Mouse (Mus musculus): ENCODE results near the gene Sgms2.
"Not testable (repeated sequence)": the region's sequence is repeated elsewhere in the genome, so short reads cannot be mapped to it uniquely, and the experiment has no call there.

Sgms2 gene

GRCm38 (mm10) chr3:131357643-131358042 is 133.6 kb downstream of the Sgms2 start:
- DNase-seq: no peak

DNA sequence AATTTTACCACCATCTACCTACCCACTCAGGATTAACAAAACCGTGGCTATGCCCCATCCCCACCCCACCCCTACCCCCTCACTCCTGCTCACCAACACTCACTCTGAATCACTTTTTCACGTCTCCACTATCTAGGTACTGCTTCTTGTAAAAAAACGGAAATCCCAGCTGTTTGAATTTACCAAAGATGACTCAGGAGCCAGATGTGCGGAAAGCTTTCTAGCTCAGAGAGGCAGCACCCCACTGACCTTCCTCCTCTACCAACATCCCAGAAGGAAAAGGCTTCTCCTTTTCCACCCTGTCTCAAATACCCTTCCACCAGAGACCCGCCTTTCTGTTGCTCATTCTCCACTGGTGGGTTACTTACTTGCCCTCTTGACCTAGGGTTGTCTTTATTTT is 135.2 kb downstream of the Sgms2 start:
- no peak for DNase-seq

- DNase-seq: no peak
Observed at GRCm38 (mm10) chr3:131350539-131350938, 140.7 kb downstream of the Sgms2 start.

- no peak for DNase-seq
Observed at GRCm38 (mm10) chr3:131349013-131349412, 142.2 kb downstream of the Sgms2 start.

DNA sequence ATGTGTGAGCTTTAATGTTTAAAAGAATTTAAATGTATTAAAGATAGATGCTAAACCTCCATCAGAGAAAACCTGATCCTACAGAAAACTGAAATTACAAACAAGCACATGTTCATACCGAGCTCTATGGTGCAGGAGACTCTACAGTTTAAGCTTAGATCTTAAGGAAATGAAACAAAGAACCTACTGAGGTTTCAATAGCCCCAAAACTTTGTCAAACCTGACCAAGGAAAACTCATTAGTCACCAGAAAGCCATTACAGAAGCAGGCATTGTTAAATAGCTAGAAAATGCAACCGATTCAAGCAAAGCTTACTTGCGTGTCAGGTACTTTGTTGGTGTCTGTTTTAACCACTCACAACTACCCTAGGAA is 142.6 kb downstream of the Sgms2 start:
- DNase-seq: no peak

DNA sequence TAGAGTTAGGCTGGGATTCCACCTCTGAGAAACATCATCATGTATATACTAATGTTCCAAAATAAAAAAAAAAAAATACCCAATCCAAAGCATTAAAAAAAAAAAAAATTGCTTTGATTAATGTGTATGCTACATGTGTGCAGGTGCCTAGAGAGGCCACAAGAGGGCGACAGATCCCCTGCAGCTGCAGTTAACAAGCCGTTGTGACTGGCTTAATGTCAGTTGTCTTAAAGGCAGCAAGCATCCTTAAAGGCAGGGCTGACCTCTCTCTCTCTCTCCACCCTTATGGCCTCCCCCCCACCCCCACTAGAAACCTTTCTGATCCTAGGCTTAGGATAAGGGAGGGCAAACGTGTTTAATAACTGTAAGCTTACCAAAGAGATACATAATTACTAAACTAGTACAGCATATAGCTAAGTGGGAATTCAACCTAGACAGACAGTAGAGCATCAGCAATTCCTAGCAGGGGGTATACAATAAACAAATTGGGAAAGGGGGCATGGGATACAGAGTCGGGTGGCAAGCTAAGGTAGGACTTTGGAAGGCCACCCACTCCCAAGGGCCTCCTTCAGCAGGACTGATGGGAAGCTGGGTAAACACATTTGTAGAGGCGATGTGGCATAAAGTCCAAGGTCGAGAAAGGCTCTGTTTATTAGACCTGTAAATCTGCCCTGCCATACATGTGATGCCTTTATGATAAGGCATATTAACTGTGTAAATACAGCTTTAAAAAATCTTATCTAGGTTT is 143.2 kb downstream of the Sgms2 start:
- no peak for DNase-seq

GRCm38 (mm10) chr3:131345903-131346302 is 145.3 kb downstream of the Sgms2 start:
- no peak for DNase-seq

DNA sequence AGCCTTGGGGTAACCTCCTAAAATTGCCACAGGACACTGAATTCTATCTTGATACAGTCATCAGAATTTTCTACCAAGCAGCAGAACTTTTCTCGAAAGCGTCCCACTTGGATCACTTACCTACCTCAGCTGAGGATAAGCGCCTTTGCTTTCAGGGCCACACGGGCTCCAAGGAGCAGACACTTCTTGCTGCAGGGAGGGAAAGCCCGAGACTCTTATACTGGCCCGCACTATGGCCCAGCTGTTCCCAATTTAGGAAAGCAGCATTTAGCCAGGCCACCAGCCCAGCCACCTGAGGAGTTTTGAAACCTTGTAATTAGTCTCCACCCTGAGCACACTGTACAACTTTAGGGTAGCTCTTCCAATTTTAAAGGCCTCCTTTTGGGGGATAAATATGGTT is 147.9 kb downstream of the Sgms2 start:
- DNase-seq: no peak

DNA sequence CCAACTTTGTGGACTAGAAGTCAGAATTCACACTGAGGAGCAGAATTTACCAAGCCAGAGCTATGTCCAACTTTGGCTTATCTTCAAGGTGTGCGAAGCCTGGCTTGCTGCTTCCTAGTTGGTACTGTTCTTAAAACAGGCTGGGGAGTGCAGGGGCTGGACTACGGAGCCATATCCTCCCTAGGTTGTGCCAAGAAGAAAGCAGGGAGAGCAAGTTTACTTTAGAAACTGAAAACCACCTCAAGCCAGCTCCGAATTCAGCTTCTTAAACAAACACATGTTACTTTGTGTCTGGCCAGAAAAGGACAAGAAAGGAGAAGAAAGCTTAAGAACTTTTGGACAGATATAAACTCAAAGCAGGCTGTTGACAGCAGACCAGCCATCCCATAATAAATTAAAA is 150.3 kb downstream of the Sgms2 start:
- DNase-seq: no peak

DNA sequence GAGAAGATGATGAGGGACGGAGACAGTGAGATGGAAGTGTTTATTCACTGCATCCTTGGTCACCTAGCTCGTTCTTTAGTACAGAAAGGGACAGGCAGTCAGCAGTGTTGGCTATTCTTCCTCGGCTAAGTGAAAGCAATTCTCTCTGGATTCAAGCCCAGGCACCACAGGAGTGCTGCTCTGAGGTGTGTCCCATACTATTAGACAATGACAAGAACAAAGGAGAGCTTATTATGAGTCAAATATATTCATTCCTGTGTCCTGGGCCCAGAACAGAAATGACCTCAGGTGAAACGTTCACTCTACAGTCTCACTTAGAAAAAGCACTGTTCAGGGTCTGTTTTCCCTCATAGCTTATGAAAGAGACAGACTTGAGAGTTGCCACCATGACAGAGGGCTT is 151.9 kb downstream of the Sgms2 start:
- no peak for DNase-seq

- not testable (repeated sequence) for DNase-seq
Observed at GRCm38 (mm10) chr3:131337749-131338148, 153.5 kb downstream of the Sgms2 start.

DNA sequence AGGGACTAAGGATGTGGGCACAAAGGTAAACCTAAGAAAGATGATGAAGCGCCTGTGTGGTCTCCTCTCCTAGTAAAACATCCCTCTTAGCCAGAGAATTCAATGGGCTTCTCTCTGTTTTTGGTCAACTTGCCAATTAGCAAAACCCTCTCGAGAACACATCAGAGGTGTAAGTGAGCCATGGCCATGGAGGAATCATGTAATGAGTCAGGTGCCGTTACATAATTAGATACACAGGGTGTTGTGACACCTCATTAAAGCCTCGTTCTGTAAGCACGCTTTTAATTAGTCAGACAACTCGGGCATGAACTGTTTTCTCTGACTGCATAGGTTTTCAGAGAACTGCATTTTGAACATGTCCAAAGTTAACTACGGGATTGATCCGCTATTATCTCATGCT is 154.6 kb downstream of the Sgms2 start:
- no peak for DNase-seq

- DNase-seq: no peak
Observed at GRCm38 (mm10) chr3:131335117-131335547, 156.1 kb downstream of the Sgms2 start.

DNA sequence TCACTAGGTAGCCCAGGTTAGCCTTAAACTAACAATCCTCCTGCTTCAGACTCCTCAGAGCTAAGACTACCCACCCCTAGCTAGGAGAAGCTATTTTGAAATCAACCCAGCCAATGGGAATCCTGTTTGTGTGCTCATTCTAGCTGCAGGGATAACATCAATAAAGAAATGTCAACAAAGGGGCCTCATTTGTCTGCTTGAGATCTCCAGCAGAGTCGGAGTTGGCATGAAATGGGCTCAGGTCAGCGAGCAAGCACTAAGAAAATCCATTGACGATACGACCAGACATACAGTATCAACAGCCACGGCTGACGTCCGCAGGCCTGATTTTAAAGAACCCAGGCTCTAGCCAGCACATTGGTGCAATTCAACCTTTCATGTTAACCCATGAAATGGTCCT is 164.0 kb downstream of the Sgms2 start:
- no peak for DNase-seq

DNA sequence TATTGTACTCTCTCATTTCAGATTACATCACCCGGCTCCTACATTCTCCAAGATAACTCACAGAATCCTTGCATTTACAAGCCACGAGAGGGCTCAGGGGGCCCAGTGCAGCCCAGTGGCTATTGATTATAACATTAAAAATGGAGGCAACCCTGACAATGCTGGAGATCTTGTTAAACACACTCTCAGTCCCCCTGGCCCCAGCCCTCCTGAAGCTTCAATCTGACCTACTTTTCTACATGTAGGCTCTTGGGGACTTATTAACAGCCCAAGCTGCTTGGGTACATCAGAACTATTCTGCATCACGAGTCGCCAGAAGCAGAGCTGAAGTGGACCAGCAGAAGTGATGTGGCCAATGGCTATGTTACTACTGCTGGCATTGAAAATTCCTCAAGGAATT is 164.6 kb downstream of the Sgms2 start:
- DNase-seq: no peak

DNA sequence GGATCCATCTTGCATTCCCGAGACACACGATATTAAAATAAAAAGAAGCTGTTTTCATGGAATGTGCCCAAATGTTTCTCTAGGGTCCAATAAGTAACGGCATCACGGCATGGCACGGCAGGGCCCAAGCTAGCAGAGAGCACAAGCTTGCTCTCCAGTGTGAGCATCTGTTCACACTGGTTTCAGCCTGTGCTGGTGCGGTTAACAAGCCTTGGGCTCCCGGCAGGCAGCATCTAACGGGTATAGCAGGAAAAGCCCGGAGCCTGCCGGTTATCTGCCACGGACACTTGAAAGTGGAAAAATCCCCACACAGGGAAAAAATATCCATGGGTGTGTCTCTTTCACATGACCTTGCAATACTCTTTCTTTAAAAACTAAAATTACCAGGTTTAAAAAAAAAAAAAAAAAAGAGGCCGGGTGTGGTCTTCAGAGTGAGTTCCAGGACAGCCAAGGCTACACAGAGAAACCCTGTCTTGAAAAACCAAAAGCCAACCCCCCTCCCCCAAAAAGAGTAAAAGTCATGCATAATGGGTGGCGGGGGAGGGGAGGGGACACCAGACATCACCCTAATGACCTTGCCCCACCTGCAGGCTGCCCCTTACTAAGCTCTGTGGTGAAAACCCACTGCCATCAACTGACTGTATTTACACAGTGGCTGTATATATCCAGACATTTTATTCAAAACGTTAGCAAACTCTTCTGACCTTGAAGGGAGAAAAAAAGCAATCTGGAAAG is 169.0 kb downstream of the Sgms2 start:
- DNase-seq: no peak

DNA sequence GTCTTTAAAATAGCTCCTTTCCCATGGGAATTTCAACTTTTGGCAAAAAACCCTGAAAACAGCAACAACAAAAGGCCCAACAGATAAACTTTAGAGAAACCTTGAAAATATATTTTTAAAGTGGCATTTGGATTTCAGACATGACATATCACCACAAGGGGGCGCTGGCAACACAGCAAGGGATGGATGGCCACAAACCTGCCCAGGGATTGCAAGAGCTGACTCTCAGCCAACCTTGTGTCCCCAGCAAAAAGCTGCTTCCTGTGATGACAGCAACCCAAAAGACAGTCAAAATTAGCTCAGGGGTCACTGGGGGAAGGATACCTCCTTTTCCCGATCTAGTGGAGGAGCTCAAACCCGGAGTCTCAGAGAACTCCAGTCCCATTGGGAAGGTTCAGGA is 171.0 kb downstream of the Sgms2 start:
- DNase-seq: peak; percentile 96

DNA sequence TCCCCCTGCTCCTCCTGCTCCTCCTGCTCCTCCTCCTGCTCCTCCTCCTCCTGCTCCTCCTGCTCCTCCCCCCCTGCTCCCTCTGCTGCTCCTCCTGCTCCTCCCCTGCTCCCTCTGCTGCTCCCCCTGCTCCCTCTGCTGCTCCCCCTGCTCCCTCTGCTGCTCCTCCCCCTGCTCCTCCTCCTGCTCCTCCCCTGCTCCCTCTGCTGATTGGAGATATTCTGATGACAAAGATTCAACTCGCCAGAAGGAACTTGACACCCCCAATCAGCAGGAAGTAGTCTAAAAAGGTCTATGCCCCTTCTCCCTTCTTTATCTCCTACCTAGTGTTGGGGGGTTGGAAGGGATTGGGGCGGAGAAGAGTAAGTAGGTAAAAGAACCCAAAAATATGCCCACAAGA is 173.0 kb downstream of the Sgms2 start:
- DNase-seq: no peak

GRCm38 (mm10) chr3:131317126-131317525 is 174.1 kb downstream of the Sgms2 start:
- DNase-seq: no peak

- DNase-seq: no peak
Observed at GRCm38 (mm10) chr3:131315957-131316510, 175.2 kb downstream of the Sgms2 start.

DNA sequence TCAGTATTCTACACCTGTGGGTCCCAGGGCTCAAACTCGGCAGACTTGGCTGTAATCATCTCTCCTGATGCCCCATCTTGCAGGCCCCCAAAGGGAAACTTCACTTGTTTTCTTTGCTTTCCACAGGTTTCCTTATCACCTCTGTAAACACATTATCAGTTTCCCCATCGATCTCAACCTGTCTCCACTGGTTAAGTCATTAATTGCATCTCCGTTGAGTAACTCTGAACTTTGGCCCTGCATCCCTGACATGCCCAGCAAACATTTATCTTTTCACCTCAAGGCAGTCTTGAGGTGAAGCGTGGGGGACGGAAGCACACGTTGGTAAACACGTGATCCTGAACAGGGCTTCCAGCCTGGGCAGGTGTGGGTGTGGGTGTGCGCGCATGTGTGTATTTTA is 178.9 kb downstream of the Sgms2 start:
- DNase-seq: no peak

GRCm38 (mm10) chr3:131310572-131310971 is 180.6 kb downstream of the Sgms2 start:
- no peak for DNase-seq

- no peak for DNase-seq
Observed at GRCm38 (mm10) chr3:131307811-131308210, 183.4 kb downstream of the Sgms2 start.

GRCm38 (mm10) chr3:131306255-131306654 is 185.0 kb downstream of the Sgms2 start:
- DNase-seq: no peak
